Mouse (Mus musculus) ES-Bruce4 (cell line): ENCODE data around the gene Pou4f2. TPM values are rescaled to one million over a fixed set of nuclear protein-coding genes. Genes with fewer than 3 reads are reported as not detected.

ENCODE experiments used
- H3K27ac ChIP-seq: 2 replicates; pipeline ENCODE4 v1.5.1; 2012; ENCODE audit warnings: low read length, inconsistent platforms; ENCODE audit not compliant: insufficient read depth
- H3K27me3 ChIP-seq: 2 replicates; pipeline ENCODE4 v1.6.1; 2012; ENCODE audit warnings: mild to moderate bottlenecking, low read length, inconsistent platforms; ENCODE audit not compliant: control insufficient read depth, poor library complexity, insufficient read depth, severe bottlenecking
- H3K36me3 ChIP-seq: 2 replicates; pipeline ENCODE4 v1.6.1; 2012; ENCODE audit warnings: inconsistent platforms, mild to moderate bottlenecking, low read length, moderate library complexity; ENCODE audit not compliant: control insufficient read depth, poor library complexity, insufficient read depth, severe bottlenecking
- H3K4me1 ChIP-seq: one replicate; pipeline ENCODE4 v1.8.1; 2011; ENCODE audit warnings: low read length; ENCODE audit not compliant: control insufficient read depth, insufficient read depth
- H3K4me3 ChIP-seq: 2 replicates; pipeline ENCODE4 v1.5.1; 2011; ENCODE audit warnings: low read depth, mild to moderate bottlenecking, low read length
- H3K9ac ChIP-seq: 2 replicates; pipeline ENCODE4 v1.6.1; 2012; ENCODE audit warnings: low read depth, mild to moderate bottlenecking, inconsistent platforms; ENCODE audit not compliant: poor library complexity, severe bottlenecking
- H3K9me3 ChIP-seq: replicated peaks from 2 replicates; pipeline ENCODE4 v1.6.1; 2012; ENCODE audit warnings: mild to moderate bottlenecking, low read length, inconsistent platforms; ENCODE audit not compliant: control insufficient read depth, poor library complexity, insufficient read depth, severe bottlenecking
- CTCF ChIP-seq: IDR thresholded peaks from one replicate; pipeline ENCODE4 v1.8.1; 2011; ENCODE audit warnings: low read depth, low read length
- EP300 ChIP-seq: IDR thresholded peaks from 2 replicates; pipeline ENCODE4 v1.6.1; 2011; ENCODE audit warnings: low read depth, low read length; ENCODE audit not compliant: insufficient read depth
- POLR2A ChIP-seq: IDR thresholded peaks from one replicate; pipeline ENCODE4 v1.8.1; 2011; ENCODE audit warnings: low read length; ENCODE audit not compliant: insufficient read depth
- polyA plus RNA-seq: library from polyadenylated mRNA; stranded (reverse); fragments of >200 nt; gene quantifications from 2 replicates; pipeline ENCODE4 v1.2.4, GENCODE M21; 2011; ENCODE audit warnings: low read depth; ENCODE audit not compliant: missing spikeins, insufficient read depth, insufficient read length

Gene Pou4f2
- polyA plus RNA-seq, 1 experiment: not detected

- Histone ChIP-seq H3K4me3 (peak overlapping the region; percentile 53; the same call in 1 of the 2 replicates), H3K27ac (no peak overlapping the region)
- TF ChIP-seq POLR2A: no peak
- TF ChIP-seq CTCF: no peak
- no peak for TF ChIP-seq EP300
These were observed 2.1 kb downstream of the Pou4f2 start for GRCm38 (mm10) chr8:78434340-78434739.

GRCm38 (mm10) chr8:78433318-78433717, 3.1 kb downstream of the Pou4f2 start:
- Histone ChIP-seq H3K36me3 (no peaks in the 10 kb centered on the region), H3K27ac (no peak overlapping the region), H3K9ac (no peak overlapping the region), H3K4me3 (no peak overlapping the region), H3K9me3 (no peaks in the 10 kb centered on the region), H3K4me1 (no peaks in the 10 kb centered on the region), H3K27me3 (peaks cover 33% of the 10 kb centered on the region)
- no peak for TF ChIP-seq CTCF
- no peak for TF ChIP-seq EP300
- TF ChIP-seq POLR2A: no peak

More at GRCm38 (mm10) chr8:78434340-78434739, 2.1 kb downstream of the Pou4f2 start:
- no peaks in the 10 kb centered on the region for H3K36me3 ChIP-seq
- no peaks in the 10 kb centered on the region for H3K4me1 ChIP-seq
- no peak overlapping the region; the same call in 1 of the 2 replicates for H3K9ac ChIP-seq
- no peaks in the 10 kb centered on the region for H3K9me3 ChIP-seq
- peaks cover 27% of the 10 kb centered on the region for H3K27me3 ChIP-seq

- Histone ChIP-seq H3K4me3 (no peak overlapping the region), H3K4me1 (no peaks in the 10 kb centered on the region), H3K36me3 (no peaks in the 10 kb centered on the region), H3K9ac (no peak overlapping the region), H3K27ac (no peak overlapping the region), H3K9me3 (no peaks in the 10 kb centered on the region), H3K27me3 (peaks cover 41% of the 10 kb centered on the region)
- no peak for TF ChIP-seq EP300
- no peak for TF ChIP-seq POLR2A
- no peak for TF ChIP-seq CTCF
These were observed 4.0 kb downstream of the Pou4f2 start for GRCm38 (mm10) chr8:78432451-78432850.

GRCm38 (mm10) chr8:78431356-78431755, 5.1 kb downstream of the Pou4f2 start:
- no peaks in the 10 kb centered on the region for H3K36me3 ChIP-seq
- no peak overlapping the region for H3K9ac ChIP-seq
- H3K27me3 ChIP-seq: peaks cover 36% of the 10 kb centered on the region
- TF ChIP-seq CTCF: no peak
- no peak for TF ChIP-seq POLR2A
- TF ChIP-seq EP300: no peak
- no peak overlapping the region for H3K27ac ChIP-seq
- no peak overlapping the region for H3K4me3 ChIP-seq
- H3K9me3 ChIP-seq: no peaks in the 10 kb centered on the region
- no peaks in the 10 kb centered on the region for H3K4me1 ChIP-seq

- H3K4me3 ChIP-seq: no peak overlapping the region
- H3K4me1 ChIP-seq: no peaks in the 10 kb centered on the region
- H3K36me3 ChIP-seq: no peaks in the 10 kb centered on the region
- H3K9me3 ChIP-seq: no peaks in the 10 kb centered on the region
- no peak overlapping the region for H3K27ac ChIP-seq
- peaks cover 28% of the 10 kb centered on the region for H3K27me3 ChIP-seq
- H3K9ac ChIP-seq: no peak overlapping the region
- no peak for TF ChIP-seq POLR2A
- no peak for TF ChIP-seq EP300
- no peak for TF ChIP-seq CTCF
These were observed 8.3 kb downstream of the Pou4f2 start for GRCm38 (mm10) chr8:78428148-78428547.

GRCm38 (mm10) chr8:78427769-78428130, 8.7 kb downstream of the Pou4f2 start:
- Histone ChIP-seq H3K4me1 (no peaks in the 10 kb centered on the region), H3K9ac (no peak overlapping the region), H3K36me3 (no peaks in the 10 kb centered on the region), H3K9me3 (no peaks in the 10 kb centered on the region), H3K4me3 (no peak overlapping the region; the same call in 1 of the 2 replicates), H3K27ac (no peak overlapping the region), H3K27me3 (peaks cover 28% of the 10 kb centered on the region)
- TF ChIP-seq CTCF (no peak), EP300 (no peak), POLR2A (no peak)
